Mouse (Mus musculus) G1E (cell line): Measurements from ENCODE around the gene Pi4kb. TPM values are rescaled to one million over a fixed set of nuclear protein-coding genes. Genes with fewer than 3 reads are reported as not detected.
"Not testable (repeated sequence)": the region's sequence is repeated elsewhere in the genome, so short reads cannot be mapped to it uniquely, and the experiment has no call there.

ENCODE experiments used
- ATAC-seq: 2 replicates; pipeline ENCODE4 v1.8.0; 2016; ENCODE audit warnings: mild to moderate bottlenecking; ENCODE audit not compliant: insufficient number of reproducible peaks, poor library complexity, low FRiP score, severe bottlenecking; ENCODE audit errors: extremely low read depth
- DNase-seq: peaks from one replicate; pipeline ENCODE4 v3.0.0; 2012; ENCODE audit warnings: low spot score
- H3K27me3 ChIP-seq: 2 replicates; pipeline ENCODE4 v1.6.1; 2012; ENCODE audit warnings: mild to moderate bottlenecking, low read length, inconsistent platforms; ENCODE audit not compliant: insufficient read depth
- H3K36me3 ChIP-seq: replicated peaks from 2 replicates; pipeline ENCODE3; 2012; ENCODE audit warnings: mild to moderate bottlenecking, inconsistent platforms
- H3K4me1 ChIP-seq: 2 replicates; pipeline ENCODE4 v1.6.1; 2012; ENCODE audit warnings: low read depth, low read length, inconsistent platforms, mixed read lengths; ENCODE audit not compliant: insufficient read depth
- H3K4me3 ChIP-seq: 2 replicates; pipeline ENCODE4 v1.5.1; 2012; ENCODE audit warnings: low read depth, mild to moderate bottlenecking, inconsistent platforms, low read length, moderate library complexity, mixed read lengths
- H3K9me3 ChIP-seq: replicated peaks from 2 replicates; pipeline ENCODE4 v1.6.1; 2012; ENCODE audit warnings: inconsistent platforms
- GATA1 ChIP-seq: IDR thresholded peaks from 2 replicates; pipeline ENCODE4 v1.6.1; 2012; ENCODE audit warnings: borderline replicate concordance, low read length, inconsistent platforms, mixed read lengths
- TAL1 ChIP-seq: conservative IDR thresholded peaks from 2 replicates; pipeline ENCODE4 v1.6.1; 2012; ENCODE audit warnings: low read depth, low read length, inconsistent platforms, mixed read lengths
- polyA plus RNA-seq: library from polyadenylated mRNA; stranded (reverse); fragments of >175 nt; gene quantifications from 2 replicates; pipeline ENCODE4 v1.2.3, GENCODE M21; 2012
- total RNA-seq, 2 experiments: library from RNA; stranded (forward) in 1 of 2; stranded (reverse) in 1 of 2; fragments of 200-1000 nt in 1 of 2; fragments of >200 nt in 1 of 2; fragmentation: Nextera tagmentation in 1 of 2; gene quantifications; 2 replicates each; pipeline ENCODE4 v1.2.3; 2014 to 2017

Gene Pi4kb
- total and polyA plus RNA-seq, 3 experiments = 11.7 to 70.6 (median 37.4) TPM

DNA sequence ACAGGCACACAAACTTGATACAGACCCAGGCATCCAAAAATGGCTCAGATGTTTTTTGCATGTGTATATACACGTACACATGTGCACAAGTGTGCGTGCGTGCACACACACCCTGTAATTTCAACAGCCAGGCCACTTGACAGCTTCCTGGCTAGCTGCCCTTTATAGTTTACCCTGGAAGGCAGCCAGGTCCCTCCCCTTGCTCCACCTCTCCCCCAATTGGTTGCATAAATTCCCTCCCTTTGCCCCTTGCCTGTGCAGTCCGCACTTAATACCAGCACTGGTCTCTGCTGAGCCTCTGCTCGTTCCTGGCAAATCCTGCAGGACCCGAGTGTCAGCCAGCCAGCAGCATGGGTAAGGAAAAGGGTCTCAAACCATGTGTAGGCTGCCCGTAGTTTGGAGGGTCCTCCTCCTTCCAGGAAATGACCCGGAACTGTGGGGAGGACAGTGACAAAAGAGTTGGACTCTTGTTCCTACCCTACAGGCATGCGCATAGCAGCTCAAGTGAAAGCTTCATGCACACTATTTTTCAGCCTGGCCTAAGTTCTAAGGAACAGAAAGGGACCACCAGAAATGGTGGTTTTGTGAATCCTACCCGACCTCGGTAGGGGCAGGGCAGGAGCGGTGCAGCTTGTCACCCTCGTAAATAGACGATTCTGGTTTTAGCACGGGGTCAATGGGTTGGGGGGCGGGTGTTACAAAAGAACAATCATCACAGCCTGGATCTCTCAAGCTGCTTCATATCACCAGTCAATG lies 41.5 kb upstream of the Pi4kb start, which contains the start of gene Selenbp1:
Gene Selenbp1, plus strand, starts transcription at position 248 of the 756 bp plus-strand sequence.
- Histone ChIP-seq H3K4me3 (peak within 1 kb of the TSS; percentile 71), H3K36me3 (peaks cover 20% of the 10 kb centered on the region), H3K9me3 (no peaks in the 10 kb centered on the region), H3K4me1 (peaks cover 72% of the 10 kb centered on the region), H3K27me3 (no peaks in the 10 kb centered on the region)
- ATAC-seq = peak; percentile 72
- TF ChIP-seq GATA1 = no peak
- peak; percentile 76 for DNase-seq

DNA sequence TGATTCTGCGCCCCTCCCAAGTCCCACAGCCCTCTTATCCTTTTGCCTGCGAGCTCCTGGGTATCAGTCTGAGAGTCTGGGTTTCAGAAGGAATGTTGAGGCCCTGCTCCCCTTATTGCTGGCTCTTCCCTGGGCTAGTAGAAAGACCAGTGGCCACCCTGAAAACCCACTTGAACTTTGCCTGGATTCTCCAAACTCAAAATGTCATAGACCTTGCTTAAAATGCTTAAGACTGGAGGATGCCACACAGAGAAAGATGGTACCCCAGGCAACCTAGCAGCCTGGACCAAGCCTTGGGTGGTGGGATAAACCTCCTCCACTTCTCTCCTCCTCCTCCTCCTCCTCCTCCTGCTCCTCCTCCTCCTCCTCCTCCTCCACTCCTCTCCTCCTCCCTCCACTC lies 40.9 kb upstream of the Pi4kb start:
- ATAC-seq, DNase-seq, H3K9me3 ChIP-seq, H3K27me3 ChIP-seq: not testable (repeated sequence)
- H3K4me1 ChIP-seq = peaks cover 69% of the 10 kb centered on the region
- peaks cover 24% of the 10 kb centered on the region for H3K36me3 ChIP-seq
- H3K4me3 ChIP-seq = peak overlapping the region; percentile 71

DNA sequence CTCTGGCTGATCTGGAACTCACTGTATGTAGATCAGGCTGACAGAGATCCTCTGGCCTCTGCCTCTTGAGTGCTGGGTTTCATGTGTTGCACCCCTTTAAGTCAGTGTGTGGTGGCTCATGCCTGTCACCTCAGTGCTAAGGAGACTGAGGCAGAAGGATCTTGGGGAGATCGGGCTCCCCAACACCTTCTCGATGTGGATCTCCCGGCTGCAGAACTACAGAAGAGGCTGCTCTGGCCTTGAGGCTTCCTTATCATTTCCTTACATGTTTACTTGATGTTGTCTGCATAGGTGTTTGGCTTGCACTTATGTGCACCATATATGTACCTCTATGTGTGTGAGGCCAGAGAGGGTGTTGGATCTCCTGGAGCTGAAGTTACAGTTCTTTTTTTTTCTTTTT lies 40.0 kb upstream of the Pi4kb start:
- Histone ChIP-seq H3K4me3 (peak overlapping the region; percentile 66), H3K36me3 (peaks cover 32% of the 10 kb centered on the region), H3K4me1 (peaks cover 69% of the 10 kb centered on the region)
- not testable (repeated sequence) for ATAC-seq, DNase-seq, H3K27me3 ChIP-seq, H3K9me3 ChIP-seq

DNA sequence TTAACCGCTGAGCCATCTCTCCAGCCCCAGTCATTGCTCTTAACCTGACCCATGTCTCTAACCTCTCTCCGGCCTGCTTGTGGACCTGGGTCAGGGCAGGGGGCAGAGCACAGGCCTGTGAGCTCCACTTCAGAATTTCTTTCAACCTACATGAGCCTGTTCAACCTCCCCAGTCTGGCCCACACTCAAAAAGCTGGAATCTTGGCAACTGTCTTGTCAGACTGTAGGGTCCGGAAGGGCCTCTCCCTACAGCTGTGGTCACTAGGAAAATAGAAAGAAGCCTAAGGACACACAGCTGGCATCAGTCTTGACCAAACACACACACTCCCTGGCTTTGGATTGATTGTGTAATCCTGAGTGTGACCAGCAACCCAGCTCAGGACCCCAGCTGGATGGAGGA lies 39.2 kb upstream of the Pi4kb start:
- Histone ChIP-seq H3K4me3 (peak overlapping the region; percentile 59), H3K4me1 (peaks cover 71% of the 10 kb centered on the region), H3K36me3 (peaks cover 37% of the 10 kb centered on the region)
- not testable (repeated sequence) for H3K9me3 ChIP-seq, DNase-seq, H3K27me3 ChIP-seq, ATAC-seq

DNA sequence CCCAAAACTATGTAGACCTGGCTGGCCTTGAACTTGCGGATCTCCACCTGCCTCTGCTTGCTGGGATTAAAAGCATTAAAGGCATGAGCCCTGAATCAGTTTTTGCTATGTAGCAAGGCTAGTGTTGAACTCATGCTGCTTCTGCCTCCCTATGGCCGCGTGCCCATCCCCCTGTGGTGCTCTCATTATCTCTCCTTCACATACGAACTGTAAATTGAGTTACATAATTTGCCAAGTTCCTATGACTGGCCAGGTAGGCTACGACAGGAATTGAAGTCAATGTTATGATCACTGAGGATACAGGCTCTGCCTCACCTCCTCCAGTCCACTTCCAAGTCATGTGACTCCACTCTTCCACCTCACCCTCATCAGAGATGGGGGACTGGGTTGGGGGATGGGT lies 38.4 kb upstream of the Pi4kb start:
- ATAC-seq = not testable (repeated sequence)

DNA sequence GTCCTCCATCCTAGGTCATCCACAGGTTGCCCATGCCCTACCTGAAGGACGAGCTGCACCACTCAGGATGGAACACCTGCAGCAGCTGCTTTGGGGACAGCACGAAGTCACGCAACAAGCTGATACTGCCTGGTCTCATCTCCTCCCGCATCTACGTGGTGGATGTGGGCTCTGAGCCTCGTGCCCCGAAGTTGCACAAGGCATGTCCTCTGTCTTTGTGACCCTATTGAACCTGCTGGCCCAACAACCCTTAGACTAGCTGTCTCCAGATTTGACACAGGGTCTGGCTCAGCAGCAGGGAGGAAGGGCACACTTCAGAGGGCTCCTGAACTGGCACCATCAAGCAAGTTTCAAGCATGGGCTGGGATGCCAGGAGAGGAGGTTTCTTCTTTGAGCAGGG lies 37.3 kb upstream of the Pi4kb start:
- Histone ChIP-seq H3K4me1 (peaks cover 58% of the 10 kb centered on the region), H3K36me3 (peaks cover 37% of the 10 kb centered on the region)
- DNase-seq, H3K4me3 ChIP-seq, ATAC-seq, H3K9me3 ChIP-seq, H3K27me3 ChIP-seq: not testable (repeated sequence)

More for the DNA sequence above, 38.4 kb upstream of the Pi4kb start:
- not testable (repeated sequence) for H3K4me3 ChIP-seq, H3K9me3 ChIP-seq, H3K27me3 ChIP-seq, DNase-seq
- Histone ChIP-seq H3K4me1 (peaks cover 64% of the 10 kb centered on the region), H3K36me3 (peaks cover 37% of the 10 kb centered on the region)

DNA sequence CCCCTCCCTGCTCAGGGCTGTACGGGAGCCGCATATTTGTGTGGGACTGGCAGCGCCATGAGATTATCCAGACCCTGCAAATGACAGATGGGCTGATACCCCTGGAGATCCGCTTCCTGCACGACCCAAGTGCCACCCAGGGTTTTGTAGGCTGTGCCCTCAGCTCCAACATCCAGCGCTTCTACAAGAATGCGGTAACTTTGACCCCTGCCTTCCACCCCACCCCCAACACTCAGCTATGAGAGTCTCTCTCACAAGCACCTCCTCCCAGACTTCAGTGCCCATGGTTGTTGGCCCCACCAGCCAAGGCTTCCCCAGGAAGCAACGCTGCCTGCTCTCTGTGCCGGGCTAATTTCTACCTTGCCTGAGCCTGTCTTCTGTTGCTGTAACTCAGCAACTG lies 34.5 kb upstream of the Pi4kb start:
- Histone ChIP-seq H3K36me3 (peaks cover 58% of the 10 kb centered on the region), H3K4me1 (peaks cover 59% of the 10 kb centered on the region)
- H3K27me3 ChIP-seq, ATAC-seq, H3K4me3 ChIP-seq, H3K9me3 ChIP-seq, DNase-seq: not testable (repeated sequence)

DNA sequence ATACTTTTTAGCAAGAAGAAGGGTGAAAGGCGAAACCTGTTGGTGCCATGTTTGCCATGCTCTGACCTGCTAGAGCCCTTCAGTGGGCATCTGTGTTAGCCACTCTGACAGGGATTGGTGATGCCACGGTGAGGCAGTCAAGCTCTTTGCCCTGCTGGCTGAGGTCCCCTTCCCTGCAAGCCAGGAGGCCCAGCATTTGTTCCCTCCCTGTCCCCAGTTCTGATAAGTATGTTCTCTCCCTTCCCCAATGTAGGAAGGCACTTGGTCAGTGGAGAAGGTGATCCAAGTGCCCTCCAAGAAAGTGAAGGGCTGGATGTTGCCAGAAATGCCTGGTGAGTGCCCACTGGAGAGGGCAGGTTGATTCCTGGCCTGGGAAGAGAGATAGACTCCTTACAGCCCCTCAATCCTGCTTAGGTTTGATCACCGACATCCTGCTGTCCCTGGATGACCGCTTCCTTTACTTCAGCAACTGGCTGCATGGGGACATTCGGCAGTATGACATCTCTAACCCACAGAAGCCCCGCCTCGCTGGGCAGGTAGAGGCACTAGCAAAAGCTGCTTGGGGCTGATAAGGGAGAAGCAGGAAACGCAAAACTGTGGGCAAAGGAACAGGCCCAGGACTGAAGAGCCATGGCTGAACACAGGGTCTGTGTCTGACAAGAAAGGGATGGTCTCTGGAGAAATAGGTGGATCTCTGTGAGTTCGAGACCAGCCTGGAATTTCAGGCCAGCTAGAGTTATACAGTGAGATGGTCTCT lies 32.1 kb upstream of the Pi4kb start:
- not testable (repeated sequence) for H3K9me3 ChIP-seq, H3K4me3 ChIP-seq, H3K27me3 ChIP-seq, DNase-seq
- peak; percentile 87 for ATAC-seq
- Histone ChIP-seq H3K36me3 (peaks cover 43% of the 10 kb centered on the region), H3K4me1 (peaks cover 40% of the 10 kb centered on the region)
- TF ChIP-seq TAL1 = peak; percentile 80
